Mouse (Mus musculus): Measurements from ENCODE around the gene Il9. TPM values are rescaled to one million over a fixed set of nuclear protein-coding genes. Genes with fewer than 3 reads are reported as not detected.

The Il9 gene
- polyA plus RNA-seq, 1 experiment = not detected

GRCm38 (mm10) chr13:56432496-56432895, 49.5 kb downstream of the Il9 start:
- Histone ChIP-seq H3K27ac (ENCODE audit: insufficient read depth, low read length) (no peak overlapping the region), H3K27me3 (ENCODE audit: control insufficient read depth, insufficient read depth, low read length, poor library complexity, severe bottlenecking) (no peaks in the 10 kb centered on the region), H3K4me1 (ENCODE audit: control insufficient read depth, insufficient read depth, low read length) (peaks cover 1% of the 10 kb centered on the region), H3K9me3 (replicated peaks; ENCODE audit: control insufficient read depth, insufficient read depth, low read length, poor library complexity, severe bottlenecking) (no peaks in the 10 kb centered on the region), H3K4me3 (ENCODE audit: low read depth, low read length) (peak overlapping the region; percentile 32; the same call in 1 of the 2 replicates), H3K36me3 (ENCODE audit: control insufficient read depth, insufficient read depth, low read length, poor library complexity, severe bottlenecking) (no peaks in the 10 kb centered on the region), H3K9ac (ENCODE audit: low read depth, poor library complexity, severe bottlenecking) (peak overlapping the region; percentile 33; the same call in 1 of the 2 replicates)
- TF ChIP-seq POLR2A (IDR thresholded peaks at IDR 0.05; ENCODE audit: insufficient read depth, low read length) (no peak), EP300 (IDR thresholded peaks at IDR 0.05; ENCODE audit: insufficient read depth, low read depth, low read length) (no peak), CTCF (IDR thresholded peaks at IDR 0.05; ENCODE audit: low read depth, low read length) (no peak)

Other genes starting within 250 kb of the Il9 start
- 0.36 TPM in 1 of 2 replicates, not detected in the other for gene Neurog1, start 230.1 kb downstream of the Il9 start, polyA plus RNA-seq (2011; ENCODE audit: insufficient read depth, insufficient read length, low read depth, missing spikeins)
- 2.3 and 3.3 TPM in 2 replicates for gene Cxcl14, start 185.7 kb downstream of the Il9 start, polyA plus RNA-seq (2011; ENCODE audit: insufficient read depth, insufficient read length, low read depth, missing spikeins)
- gene Gm3045, start 55.7 kb downstream of the Il9 start, polyA plus RNA-seq (2011; ENCODE audit: insufficient read depth, insufficient read length, low read depth, missing spikeins) = not detected in 2 replicates
- gene Slc25a48, start 43.9 kb downstream of the Il9 start, polyA plus RNA-seq (2011; ENCODE audit: insufficient read depth, insufficient read length, low read depth, missing spikeins) = 0.20 and 0.42 TPM in 2 replicates
- 2.3 and 2.7 TPM in 2 replicates for gene Fbxl21, start 40.2 kb upstream of the Il9 start, polyA plus RNA-seq (2011; ENCODE audit: insufficient read depth, insufficient read length, low read depth, missing spikeins)
- gene Lect2, start 66.3 kb upstream of the Il9 start, polyA plus RNA-seq (2011; ENCODE audit: insufficient read depth, insufficient read length, low read depth, missing spikeins) = not detected in 2 replicates
- gene Tgfbi, start 127.3 kb upstream of the Il9 start, polyA plus RNA-seq (2011; ENCODE audit: insufficient read depth, insufficient read length, low read depth, missing spikeins) = 1.0 and 1.9 TPM in 2 replicates
- 27.1 and 34.2 TPM in 2 replicates for gene Smad5, start 220.8 kb upstream of the Il9 start, polyA plus RNA-seq (2011; ENCODE audit: insufficient read depth, insufficient read length, low read depth, missing spikeins)